Mouse (Mus musculus): ENCODE data around the gene Atp5c1. TPM values are rescaled to one million over a fixed set of nuclear protein-coding genes. Genes with fewer than 3 reads are reported as not detected.

The Atp5c1 gene
- 1,463 TPM for polyA plus RNA-seq (2014; fragmentation: Illumina TruSeq; extraction: RNeasy Lipid Tissue Mini Kit (QIAGEN cat#74804); ENCODE audit: low read depth, low replicate concordance)

GRCm38 (mm10) chr2:10080310-10081010 lies at the start of gene Atp5c1, which contains the start of gene Kin:
Atp5c1 (minus strand) TSS chr2:10080510.
Kin (plus strand) TSS chr2:10080593.

GRCm38 (mm10) chr2:10048461-10048860 lies 31.8 kb downstream of the Atp5c1 start, which contains the start of gene Taf3:
Taf3 (minus strand) TSS chr2:10048596.

Other genes with a start within 250 kb of the Atp5c1 start
- gene 4930412O13Rik, start 199.3 kb downstream of the Atp5c1 start, polyA plus RNA-seq (2014; fragmentation: Illumina TruSeq; extraction: RNeasy Lipid Tissue Mini Kit (QIAGEN cat#74804); ENCODE audit: low read depth, low replicate concordance) = not detected
- gene 9230102O04Rik, start 191.0 kb downstream of the Atp5c1 start, polyA plus RNA-seq (2014; fragmentation: Illumina TruSeq; extraction: RNeasy Lipid Tissue Mini Kit (QIAGEN cat#74804); ENCODE audit: low read depth, low replicate concordance) = not detected
- gene Gata3, start 190.5 kb downstream of the Atp5c1 start, polyA plus RNA-seq (2014; fragmentation: Illumina TruSeq; extraction: RNeasy Lipid Tissue Mini Kit (QIAGEN cat#74804); ENCODE audit: low read depth, low replicate concordance) = 12.1 TPM
- 7.6 TPM for gene Taf3, start 31.9 kb downstream of the Atp5c1 start, polyA plus RNA-seq (2014; fragmentation: Illumina TruSeq; extraction: RNeasy Lipid Tissue Mini Kit (QIAGEN cat#74804); ENCODE audit: low read depth, low replicate concordance)
- 20.5 TPM for gene Kin, start 83 bp upstream of the Atp5c1 start, polyA plus RNA-seq (2014; fragmentation: Illumina TruSeq; extraction: RNeasy Lipid Tissue Mini Kit (QIAGEN cat#74804); ENCODE audit: low read depth, low replicate concordance)
- 1.4 TPM for gene Itih2, start 50.9 kb upstream of the Atp5c1 start, polyA plus RNA-seq (2014; fragmentation: Illumina TruSeq; extraction: RNeasy Lipid Tissue Mini Kit (QIAGEN cat#74804); ENCODE audit: low read depth, low replicate concordance)
- gene Itih5, start 73.1 kb upstream of the Atp5c1 start, polyA plus RNA-seq (2014; fragmentation: Illumina TruSeq; extraction: RNeasy Lipid Tissue Mini Kit (QIAGEN cat#74804); ENCODE audit: low read depth, low replicate concordance) = 33.9 TPM

Data from kidney, adult 10 weeks (tissue).